10 mouse cellular contexts compared by ENCODE assay signal in genomic region chr15:27629046-27629445, GRCm38 (mm10). TPM values are rescaled to one million over a fixed set of nuclear protein-coding genes. Genes with fewer than 3 reads are reported as not detected.
DNase-seq lines count a peak whose midpoint lies in the region; ATAC-seq lines count a peak whose summit lies in the region.
"Had no signal": no experiment of that assay in that cellular context is flagged by ENCODE, and none has a peak within 500 bp of the region (broad histone marks: within the 10 kb centered on the region; RNA-seq: fewer than 3 reads in every experiment).

No protein-coding gene starts in this region.

- no peaks in the 10 kb centered on the region for H3K27me3 ChIP-seq in megakaryocyte, embryonic 14.5 days (replicated peaks)
- H3K27me3 ChIP-seq in limb, embryonic 15.5 days, result no peaks in the 10 kb centered on the region
- no peaks in the 10 kb centered on the region for H3K27me3 ChIP-seq in stomach, embryonic 16.5 days (ENCODE audit: control insufficient read depth, insufficient read depth, low read length)

- H3K9ac ChIP-seq in limb, embryonic 15.5 days, result no peak overlapping the region
- 0 out of 2 replicates have a peak overlapping the region, but pooled peaks have one; percentile 46 for H3K9ac ChIP-seq in stomach, embryonic 16.5 days (ENCODE audit: low read length)

- H3K4me2 ChIP-seq in limb, embryonic 15.5 days, result peak overlapping the region; percentile 79
- H3K4me2 ChIP-seq in stomach, embryonic 16.5 days (ENCODE audit: low read depth, low read length), result peak overlapping the region; percentile 91

- no peak for ATAC-seq in CD4-positive, CD25-positive, alpha-beta regulatory T cell, adult 4 months
- ATAC-seq in megakaryocyte, adult 5-6 weeks (ENCODE audit: poor library complexity, severe bottlenecking), result no peak
- no peak for ATAC-seq in limb, embryonic 15.5 days (ENCODE audit: insufficient number of reproducible peaks, low FRiP score, low TSS enrichment, low read depth)
- no peak for ATAC-seq in stomach, embryonic 16.5 days (ENCODE audit: insufficient read depth, low FRiP score)

- no peak overlapping the region for H3K27ac ChIP-seq in limb, embryonic 15.5 days
- no peak overlapping the region for H3K27ac ChIP-seq in stomach, embryonic 16.5 days (ENCODE audit: low read length)

- H3K36me3 ChIP-seq in megakaryocyte, embryonic 14.5 days (replicated peaks; ENCODE audit: low read length), result peaks cover 43% of the 10 kb centered on the region
- peaks cover 14% of the 10 kb centered on the region for H3K36me3 ChIP-seq in limb, embryonic 15.5 days
- 0 out of 2 replicates have a peak, but pooled peaks cover 3% of the 10 kb centered on the region for H3K36me3 ChIP-seq in stomach, embryonic 16.5 days (ENCODE audit: control insufficient read depth, insufficient read depth, low read length)

- peaks cover 63% of the 10 kb centered on the region for H3K4me1 ChIP-seq in megakaryocyte, embryonic 14.5 days
- peaks cover 16% of the 10 kb centered on the region for H3K4me1 ChIP-seq in limb, embryonic 15.5 days
- H3K4me1 ChIP-seq in stomach, embryonic 16.5 days (ENCODE audit: control insufficient read depth, insufficient read depth, low read length), result peaks cover 23% of the 10 kb centered on the region

- peak; percentile 17 for DNase-seq in CD4-positive, CD25-positive, alpha-beta regulatory T cell, adult 2 months (ENCODE audit: low read depth, low spot score)
- no peak for DNase-seq in testis, postnatal 10 days (ENCODE audit: low spot score)
- no peak for DNase-seq in cerebellum, postnatal 36 days
- DNase-seq: adrenal gland, postnatal 10 days; left cerebral cortex, postnatal 4 days had no signal

- no peaks in the 10 kb centered on the region for H3K9me3 ChIP-seq in megakaryocyte, embryonic 14.5 days
- H3K9me3 ChIP-seq in limb, embryonic 15.5 days, result no peaks in the 10 kb centered on the region
- no peaks in the 10 kb centered on the region for H3K9me3 ChIP-seq in stomach, embryonic 16.5 days (replicated peaks; ENCODE audit: control insufficient read depth, low read length)

- WGBS in limb, embryonic 15.5 days, result 72% methylated on average over 4 of the region's 4 CpGs
- WGBS in stomach, embryonic 16.5 days, result 68% methylated on average over 4 of the region's 4 CpGs

- peak overlapping the region; percentile 95 for H3K4me3 ChIP-seq in megakaryocyte, embryonic 14.5 days (replicated peaks)
- H3K4me3 ChIP-seq in limb, embryonic 15.5 days, result peak overlapping the region; percentile 96; the same call in 1 of the 2 replicates
- peak overlapping the region; percentile 89 for H3K4me3 ChIP-seq in stomach, embryonic 16.5 days (replicated peaks; ENCODE audit: low read length)

RNA-seq across cellular contexts. Expression of gene Otulin, which starts 1.4 kb away (rescaled TPM):
- 10 to 100 TPM; 10.7 to 10.8 TPM for polyA plus RNA-seq in CD4-positive, CD25-positive, alpha-beta regulatory T cell, adult 4 months (2017; shearing (Covaris generic))
- 6.2 and 25.7 TPM in 2 replicates for polyA plus RNA-seq in megakaryocyte, embryonic 14.5 days (2012; ENCODE audit: insufficient read depth, low replicate concordance)
- 69.0 and 83.8 TPM in 2 replicates for total RNA-seq in megakaryocyte, adult 5-6 weeks (2015)
- total RNA-seq in megakaryocyte, adult 5-6 weeks (2017), result 40.1 and 40.6 TPM in 2 replicates
- 25.5 and 32.5 TPM in 2 replicates for polyA plus RNA-seq in limb, embryonic 15.5 days (2015; fragmentation: Nextera tagmentation; extraction: Ambion mirVana)
- polyA plus RNA-seq in stomach, embryonic 16.5 days (2015; fragmentation: Nextera tagmentation; extraction: Ambion mirVana), result 9.3 and 11.0 TPM in 2 replicates

RNA-seq across cellular contexts. Expression of gene Otulinl, which starts 52.3 kb away (rescaled TPM):
- polyA plus RNA-seq in CD4-positive, CD25-positive, alpha-beta regulatory T cell, adult 4 months (2017; shearing (Covaris generic)), result 100 to 1,000 TPM; 216 to 235 TPM
- 1.4 TPM in 1 of 2 replicates, not detected in the other for polyA plus RNA-seq in megakaryocyte, embryonic 14.5 days (2012; ENCODE audit: insufficient read depth, low replicate concordance)
- total RNA-seq in megakaryocyte, adult 5-6 weeks (2015), result 215 and 219 TPM in 2 replicates
- total RNA-seq in megakaryocyte, adult 5-6 weeks (2017), result 83.1 and 85.6 TPM in 2 replicates
- polyA plus RNA-seq in limb, embryonic 15.5 days (2015; fragmentation: Nextera tagmentation; extraction: Ambion mirVana), result 32.2 and 32.5 TPM in 2 replicates
- 19.3 and 20.2 TPM in 2 replicates for polyA plus RNA-seq in stomach, embryonic 16.5 days (2015; fragmentation: Nextera tagmentation; extraction: Ambion mirVana)
